Mouse (Mus musculus) macrophage (primary cell): Measurements from ENCODE around the gene Clic4. TPM values are rescaled to one million over a fixed set of nuclear protein-coding genes. Genes with fewer than 3 reads are reported as not detected.
"Not testable (repeated sequence)": the region's sequence is repeated elsewhere in the genome, so short reads cannot be mapped to it uniquely, and the experiment has no call there.

Experiments used
- H3K27ac ChIP-seq: fragments of 350-480 bp; formaldehyde crosslinking; 2 replicates; pipeline ENCODE4 v1.9.0; 2021
- H3K36me3 ChIP-seq: fragments of 350-480 bp; formaldehyde crosslinking; 2 replicates; pipeline ENCODE4 v1.9.0; 2021; ENCODE audit errors: inconsistent target
- H3K4me3 ChIP-seq: fragments of 350-480 bp; formaldehyde crosslinking; 2 replicates; pipeline ENCODE4 v1.9.0; 2021; ENCODE audit errors: inconsistent target
- H3K79me2 ChIP-seq: fragments of 350-480 bp; formaldehyde crosslinking; 2 replicates; pipeline ENCODE4 v1.9.0; 2021; ENCODE audit errors: inconsistent target
- WGBS: methylation state at CpG from one replicate; pipeline ENCODE4 v1.1.7; 2026; ENCODE audit warnings: inconsistent platforms; ENCODE audit not compliant: missing documents; 5-methylcytosine and 5-hydroxymethylcytosine counted together
- polyA plus RNA-seq: library from polyadenylated mRNA; stranded (reverse); fragments of 250-400 nt; gene quantifications from 3 replicates; pipeline ENCODE4 v1.2.4, GENCODE M21; 2018; ENCODE audit warnings: inconsistent platforms

Gene Clic4
- polyA plus RNA-seq, 1 experiment from 2014 or later: 173 TPM

DNA sequence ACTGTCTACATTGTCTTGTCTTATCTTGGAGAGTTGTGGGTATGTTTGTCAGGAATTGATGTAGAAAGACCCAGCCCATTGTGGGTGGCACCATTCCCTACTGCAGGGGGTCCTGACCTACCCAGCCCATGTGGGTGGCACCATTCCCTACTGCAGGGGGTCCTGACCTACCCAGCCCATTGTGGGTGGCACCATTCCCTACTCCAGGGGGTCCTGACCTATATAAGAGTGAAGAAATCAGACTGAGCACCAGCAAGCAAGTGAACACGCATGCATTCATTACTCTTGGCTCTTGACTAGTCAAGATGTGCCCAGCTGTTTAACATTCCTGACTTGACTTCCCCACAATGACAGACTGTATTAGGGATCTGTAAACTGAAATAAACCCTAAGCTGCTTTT, 82.2 kb downstream of the Clic4 start:
- Histone ChIP-seq H3K36me3 (no peaks in the 10 kb centered on the region), H3K27ac (no peak overlapping the region), H3K79me2 (no peaks in the 10 kb centered on the region), H3K4me3 (no peak overlapping the region)
- 100% methylated on average over 1 of the region's 1 CpGs for WGBS

DNA sequence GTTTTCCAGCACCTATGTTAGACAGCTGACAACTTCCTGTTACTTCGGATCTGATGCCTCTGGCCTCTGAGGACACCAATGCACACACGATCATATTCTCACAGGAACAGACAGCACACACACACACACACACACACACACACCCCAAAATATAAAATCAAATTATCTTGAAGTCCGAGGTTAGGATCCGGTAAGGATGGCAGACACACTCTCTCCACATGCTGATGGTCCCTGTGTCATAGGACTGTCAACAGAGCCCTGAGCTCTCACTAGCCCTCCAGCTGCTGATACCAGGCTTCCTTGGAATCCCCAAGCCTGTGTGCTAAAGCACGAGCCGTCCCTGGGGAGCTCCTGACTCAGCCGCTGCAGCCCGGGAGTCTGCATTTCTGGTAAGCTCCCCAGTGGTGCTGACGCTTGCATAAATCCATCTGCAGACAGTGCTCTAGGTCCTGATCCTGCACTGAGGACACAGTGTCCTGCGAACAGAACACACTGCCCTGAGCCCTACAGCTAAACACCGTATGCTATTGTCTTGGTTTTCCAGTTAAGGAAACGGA, 83.1 kb downstream of the Clic4 start:
- H3K4me3 ChIP-seq: no peak overlapping the region
- no peak overlapping the region for H3K27ac ChIP-seq
- WGBS: 94% methylated on average over 11 of the region's 12 CpGs
- no peaks in the 10 kb centered on the region for H3K79me2 ChIP-seq
- no peaks in the 10 kb centered on the region for H3K36me3 ChIP-seq

DNA sequence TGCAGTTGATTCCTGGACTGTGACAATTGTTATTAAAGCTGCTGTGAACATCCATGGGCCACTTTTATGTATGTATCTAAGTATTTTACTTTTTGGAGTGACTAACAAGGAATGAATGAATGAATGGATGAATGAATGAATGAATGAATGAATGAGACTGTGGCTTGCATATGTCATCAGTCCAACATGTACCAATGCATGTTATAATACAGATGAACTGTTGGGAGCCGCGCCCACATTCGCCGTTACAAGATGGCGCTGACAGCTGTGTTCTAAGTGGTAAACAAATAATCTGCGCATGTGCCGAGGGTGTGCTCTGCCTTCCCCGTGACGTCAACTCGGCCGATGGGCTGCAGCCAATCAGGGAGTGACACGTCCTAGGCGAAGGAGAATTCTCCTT, 88.3 kb downstream of the Clic4 start:
- not testable (repeated sequence) for H3K36me3 ChIP-seq, H3K27ac ChIP-seq, H3K79me2 ChIP-seq, H3K4me3 ChIP-seq
- 100% methylated on average over 4 of the region's 13 CpGs for WGBS

DNA sequence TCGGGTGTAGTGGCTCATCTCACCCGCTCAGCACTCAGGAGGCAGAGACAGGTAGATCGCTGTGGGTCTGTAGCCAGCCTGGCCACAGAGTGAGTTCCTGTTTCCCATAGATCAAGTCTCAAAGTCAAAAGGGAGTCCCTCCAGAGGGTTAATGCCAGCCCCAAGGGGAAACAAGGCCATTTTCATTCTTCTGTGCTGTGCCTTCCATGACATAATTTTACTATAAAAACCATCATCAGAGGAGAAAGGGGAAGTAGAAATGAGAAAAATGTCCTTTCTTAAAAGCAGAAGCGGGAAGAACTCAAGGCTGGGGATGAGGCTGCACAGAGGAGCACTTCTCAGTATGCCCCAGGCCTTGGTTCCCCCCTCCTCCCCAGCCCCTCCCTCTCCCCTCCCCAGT, 90.8 kb downstream of the Clic4 start:
- 9% methylated on average over 4 of the region's 4 CpGs for WGBS
- Histone ChIP-seq H3K27ac (peak overlapping the region; percentile 65), H3K79me2 (no peaks in the 10 kb centered on the region), H3K36me3 (no peaks in the 10 kb centered on the region), H3K4me3 (no peak overlapping the region)

DNA sequence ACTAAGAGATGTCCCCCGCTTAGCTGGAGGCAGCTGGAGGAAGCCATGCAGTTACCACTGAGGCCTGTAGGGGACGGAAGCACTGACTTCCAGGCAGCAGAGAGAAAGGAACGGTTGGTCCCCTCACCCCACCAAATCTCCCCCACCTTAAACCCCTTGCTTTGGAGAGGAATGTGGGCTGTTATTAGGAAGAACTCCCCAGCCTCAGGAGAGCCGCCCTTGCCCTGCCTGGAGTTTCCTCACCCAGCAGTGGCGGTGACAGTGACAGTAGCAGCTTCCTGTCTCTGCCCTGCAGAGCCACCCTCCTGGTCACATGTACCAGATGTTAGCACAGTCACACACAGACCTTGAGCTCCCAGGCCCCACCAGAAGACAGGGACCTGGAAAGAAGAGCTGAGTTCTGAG, 93.5 kb downstream of the Clic4 start:
- peak overlapping the region; percentile 58 for H3K27ac ChIP-seq
- 14% methylated on average over 5 of the region's 5 CpGs for WGBS
- no peak overlapping the region for H3K4me3 ChIP-seq

DNA sequence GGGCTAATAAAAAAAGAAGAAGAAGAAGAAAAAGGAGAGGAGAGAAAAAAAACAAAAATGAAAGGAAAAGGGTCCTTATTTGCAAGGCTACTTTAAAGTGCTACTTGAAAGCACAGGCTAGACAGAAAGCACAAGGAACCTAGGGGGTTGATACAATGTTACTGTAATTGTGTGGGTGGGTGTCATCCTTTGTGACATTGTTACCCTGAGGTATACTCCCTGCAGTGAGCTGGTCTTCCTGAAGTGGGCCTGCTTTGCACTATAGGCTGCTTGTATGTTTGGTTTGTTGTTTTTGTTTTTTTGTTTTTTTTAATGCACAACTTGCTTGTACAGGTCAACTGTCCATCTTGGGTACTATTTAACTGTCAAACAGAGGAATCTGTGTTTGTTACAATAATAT, 95.0 kb downstream of the Clic4 start:
- no peaks in the 10 kb centered on the region for H3K36me3 ChIP-seq
- no peak overlapping the region for H3K27ac ChIP-seq
- H3K79me2 ChIP-seq: no peaks in the 10 kb centered on the region
- no peak overlapping the region for H3K4me3 ChIP-seq

More for the DNA sequence above, 93.5 kb downstream of the Clic4 start:
- Histone ChIP-seq H3K36me3 (no peaks in the 10 kb centered on the region), H3K79me2 (no peaks in the 10 kb centered on the region)

DNA sequence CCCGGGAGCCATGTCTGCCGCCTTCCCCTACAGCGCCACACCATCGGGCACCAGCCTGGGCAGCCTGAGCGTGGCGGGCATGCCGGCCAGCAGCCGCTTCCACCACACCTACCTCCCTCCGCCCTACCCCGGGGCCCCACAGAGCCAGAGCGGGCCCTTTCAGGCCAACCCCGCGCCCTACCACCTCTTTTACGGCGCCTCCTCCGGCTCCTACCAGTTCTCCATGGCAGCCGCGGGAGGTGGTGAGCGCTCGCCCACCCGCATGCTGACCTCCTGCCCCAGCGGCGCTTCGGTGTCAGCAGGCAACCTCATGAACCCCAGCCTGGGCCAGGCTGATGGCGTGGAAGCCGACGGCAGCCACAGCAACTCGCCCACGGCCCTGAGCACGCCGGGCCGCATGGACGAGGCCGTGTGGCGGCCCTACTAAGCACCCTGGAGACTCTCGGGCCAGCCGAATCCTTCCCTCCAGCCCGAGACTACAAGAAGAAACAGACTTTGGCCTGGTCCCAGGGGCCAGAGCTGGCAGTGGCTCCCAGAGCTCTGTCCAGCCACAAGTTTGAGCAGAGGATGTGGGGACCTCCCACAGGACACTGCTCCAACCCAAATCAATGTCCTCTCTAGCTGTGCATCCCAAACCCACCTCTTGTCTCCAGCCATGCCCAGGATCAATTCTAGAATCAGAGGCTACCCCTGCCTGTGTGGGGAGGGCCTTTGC, 97.1 kb downstream of the Clic4 start:
- Histone ChIP-seq H3K27ac (no peak overlapping the region), H3K79me2 (no peaks in the 10 kb centered on the region), H3K4me3 (no peak overlapping the region), H3K36me3 (no peaks in the 10 kb centered on the region)
- 93% methylated on average over 37 of the region's 38 CpGs for WGBS

DNA sequence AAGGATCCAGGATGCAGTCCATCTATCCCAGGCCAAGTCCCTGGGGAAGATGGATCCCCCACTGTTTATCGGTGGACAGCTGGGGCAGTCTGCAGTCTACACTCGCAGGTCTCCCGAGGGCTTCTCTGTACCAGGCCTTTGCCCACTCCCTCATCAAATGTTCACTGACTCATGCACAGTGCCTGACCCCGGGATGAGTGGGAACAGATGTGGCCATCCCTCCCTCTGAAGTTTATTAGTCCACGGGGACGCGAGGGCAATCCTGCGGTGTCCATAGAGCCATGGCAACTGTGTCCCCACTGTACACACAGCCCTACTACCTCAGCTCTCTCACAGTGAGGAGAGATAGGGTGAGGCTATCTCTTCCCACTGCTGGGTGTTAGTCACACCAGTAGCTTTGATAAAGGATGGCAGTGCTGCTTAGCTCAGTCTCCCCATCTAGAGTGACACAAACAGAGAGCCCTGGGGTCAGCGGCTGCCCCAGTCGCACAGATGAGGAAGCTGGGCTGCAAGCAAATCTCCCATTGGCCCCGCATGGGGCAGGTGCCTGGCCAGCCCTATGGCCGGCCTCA, 101.2 kb downstream of the Clic4 start:
- H3K27ac ChIP-seq: no peak overlapping the region
- WGBS: 92% methylated on average over 11 of the region's 12 CpGs
- H3K36me3 ChIP-seq: no peaks in the 10 kb centered on the region
- H3K4me3 ChIP-seq: no peak overlapping the region
- H3K79me2 ChIP-seq: no peaks in the 10 kb centered on the region

DNA sequence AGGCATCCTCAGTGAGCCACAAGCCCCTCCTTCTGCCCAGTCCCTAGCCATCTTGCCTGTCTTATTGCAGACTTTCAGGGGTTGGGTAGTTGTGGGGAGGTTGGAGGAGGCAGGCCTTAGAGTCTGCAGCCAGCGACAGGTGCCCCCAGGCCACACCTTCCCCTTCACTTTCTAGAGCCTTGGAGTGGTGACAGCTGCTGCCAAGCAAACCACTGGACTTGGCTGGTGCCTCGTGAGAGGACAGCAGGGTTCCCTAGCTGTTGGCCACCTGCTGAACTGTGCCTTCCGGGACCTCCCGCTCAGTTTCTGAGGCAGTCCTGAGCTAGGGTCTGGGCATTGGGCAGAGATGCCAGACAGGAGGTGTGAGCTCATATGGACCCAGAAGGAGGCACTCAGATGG, 103.1 kb downstream of the Clic4 start:
- H3K36me3 ChIP-seq: no peaks in the 10 kb centered on the region
- 91% methylated on average over 4 of the region's 4 CpGs for WGBS
- no peak overlapping the region for H3K4me3 ChIP-seq
- no peaks in the 10 kb centered on the region for H3K79me2 ChIP-seq
- no peak overlapping the region for H3K27ac ChIP-seq

DNA sequence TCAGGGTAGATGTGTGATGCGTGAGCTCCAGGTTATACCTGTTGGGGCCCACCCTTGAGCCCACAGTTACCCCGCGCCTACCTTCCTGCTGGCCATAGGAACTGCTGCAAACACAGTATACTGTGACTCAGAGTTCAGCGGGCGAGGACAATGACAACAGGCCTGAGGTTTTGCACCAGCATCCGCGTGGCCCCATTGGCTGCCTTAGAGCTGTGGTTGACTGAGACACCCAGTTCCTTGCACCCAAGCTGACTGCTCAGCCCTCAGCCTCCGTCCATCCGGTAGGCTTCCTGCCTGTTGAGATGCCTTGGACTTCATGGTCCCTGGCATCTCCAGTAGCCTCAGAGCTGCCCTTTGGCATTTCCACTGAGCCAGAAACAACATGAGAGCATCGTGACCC, 103.5 kb downstream of the Clic4 start:
- Histone ChIP-seq H3K79me2 (no peaks in the 10 kb centered on the region), H3K27ac (no peak overlapping the region), H3K4me3 (no peak overlapping the region), H3K36me3 (no peaks in the 10 kb centered on the region)
- WGBS: 89% methylated on average over 10 of the region's 10 CpGs

DNA sequence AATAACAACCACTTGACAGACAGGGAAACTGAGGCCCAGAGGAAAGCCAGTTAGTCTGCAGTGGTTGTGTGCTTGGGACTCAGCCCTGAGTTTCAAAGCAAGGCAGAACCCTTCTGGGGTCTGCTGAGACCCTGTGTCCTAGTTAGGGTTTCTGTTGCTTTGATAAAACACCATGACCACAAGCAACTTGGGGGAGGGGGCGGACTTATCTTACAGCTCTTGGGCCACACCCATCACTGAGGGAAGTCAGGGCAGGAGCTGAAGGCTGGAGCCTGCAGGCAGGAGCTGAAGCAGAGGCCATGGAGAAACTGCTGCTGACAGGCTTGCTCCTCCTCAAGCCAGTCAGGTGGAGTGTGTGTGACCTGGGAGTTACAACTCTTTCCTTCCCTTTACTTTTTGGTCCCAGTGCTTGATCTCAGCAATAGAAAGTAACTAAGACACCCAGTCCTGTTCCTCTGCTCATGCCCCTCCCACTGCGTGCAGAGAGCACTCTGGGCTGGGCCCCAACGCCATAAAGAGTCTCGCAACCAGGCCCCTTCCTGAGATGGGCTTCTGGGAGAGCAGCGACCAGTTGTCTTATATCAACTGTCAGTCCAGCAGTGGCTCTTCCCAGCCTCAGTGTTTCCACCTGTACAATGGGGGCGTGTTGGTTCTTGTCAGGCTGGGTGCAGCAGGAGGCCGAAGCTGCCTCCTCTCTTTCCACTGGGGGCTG, 104.6 kb downstream of the Clic4 start:
- Histone ChIP-seq H3K4me3 (no peak overlapping the region), H3K27ac (no peak overlapping the region), H3K36me3 (no peaks in the 10 kb centered on the region), H3K79me2 (no peaks in the 10 kb centered on the region)
- WGBS: 90% methylated on average over 7 of the region's 7 CpGs

DNA sequence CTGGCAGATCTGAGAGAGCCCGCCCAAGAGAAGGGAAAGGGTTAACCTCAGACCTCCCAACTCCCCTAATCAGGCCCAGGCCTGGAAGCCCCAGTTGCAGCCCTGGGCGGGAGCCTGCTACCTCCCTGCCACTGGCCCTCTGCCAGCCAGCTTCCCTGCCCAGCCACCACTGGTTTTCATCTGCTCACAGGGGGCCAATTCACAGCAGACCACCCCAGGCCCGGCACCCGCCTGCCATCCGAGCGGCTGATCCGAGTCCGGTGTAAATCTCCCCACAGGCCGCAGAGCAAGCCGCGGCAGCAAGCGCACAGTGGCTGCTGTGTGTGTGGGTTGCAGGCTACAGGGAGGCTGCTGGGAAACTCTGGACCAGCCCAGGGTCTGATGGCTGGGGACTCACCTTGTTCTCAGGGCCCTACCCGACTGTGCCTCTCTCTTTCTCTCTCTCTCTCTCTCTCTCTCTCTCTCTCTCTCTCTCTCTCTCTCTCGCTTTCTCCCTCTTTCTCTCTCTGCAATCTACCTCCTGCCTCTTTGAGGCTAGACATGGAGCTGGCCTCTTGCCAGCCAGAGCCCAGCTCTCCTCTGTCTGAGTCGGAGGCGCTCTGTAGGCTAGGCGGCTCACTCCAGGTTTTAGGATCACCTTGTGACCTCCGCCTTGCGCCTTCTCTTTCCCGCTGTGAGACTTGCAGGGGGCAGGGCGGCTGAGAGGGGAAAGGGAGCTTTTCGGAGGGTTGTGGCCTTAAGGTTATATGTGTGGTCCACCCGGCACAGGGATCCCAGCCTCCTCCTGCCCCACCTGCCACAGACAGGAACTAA, 106.0 kb downstream of the Clic4 start:
- Histone ChIP-seq H3K27ac (no peak overlapping the region), H3K4me3 (no peak overlapping the region), H3K79me2 (no peaks in the 10 kb centered on the region), H3K36me3 (no peaks in the 10 kb centered on the region)
- 91% methylated on average over 23 of the region's 23 CpGs for WGBS

DNA sequence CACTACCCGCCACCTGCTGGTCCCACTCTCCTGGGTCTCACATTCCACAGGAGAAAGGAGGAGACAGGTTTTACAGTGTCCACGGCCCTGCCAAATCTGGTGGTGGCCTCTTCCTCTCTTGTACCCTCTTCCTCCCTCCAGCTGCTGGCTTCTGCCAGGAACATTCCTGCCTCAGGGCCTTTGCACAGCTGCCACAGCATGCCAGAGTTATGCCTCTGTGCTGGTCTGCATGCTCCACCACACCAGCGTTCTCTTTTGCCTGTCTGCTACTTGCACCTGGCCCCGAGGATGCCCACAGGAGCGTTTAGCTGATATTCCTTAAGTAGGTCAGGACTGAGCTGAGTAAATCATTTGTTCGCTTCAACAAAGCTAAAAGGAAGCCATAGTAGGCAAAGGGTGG, 106.9 kb downstream of the Clic4 start:
- WGBS: 92% methylated on average over 6 of the region's 6 CpGs
- Histone ChIP-seq H3K79me2 (no peaks in the 10 kb centered on the region; the same call in 1 of the 2 replicates), H3K4me3 (no peak overlapping the region), H3K36me3 (no peaks in the 10 kb centered on the region), H3K27ac (no peak overlapping the region)
